Mouse (Mus musculus) heart, embryonic 12.5 days (tissue): ENCODE results near the gene Med13l. TPM values are rescaled to one million over a fixed set of nuclear protein-coding genes. Genes with fewer than 3 reads are reported as not detected.

Experiments used
- ATAC-seq: fragments of 200-750 bp; cut with Nextera tagmentation; 2 replicates; pipeline ENCODE4 v1.8.0; 2017; ENCODE audit warnings: moderate TSS enrichment, moderate library complexity; ENCODE audit not compliant: insufficient number of reproducible peaks, low FRiP score
- H3K27ac ChIP-seq: fragments of 300-500 bp; sonication (generic); 2 replicates; pipeline ENCODE4 v1.5.1; 2016; ENCODE audit warnings: mild to moderate bottlenecking, moderate library complexity; ENCODE audit not compliant: poor library complexity, severe bottlenecking
- H3K27me3 ChIP-seq: fragments of 300-500 bp; sonication (generic); replicated peaks from 2 replicates; pipeline ENCODE4 v1.6.1; 2016; ENCODE audit warnings: mild to moderate bottlenecking, moderate library complexity
- H3K36me3 ChIP-seq: fragments of 300-500 bp; sonication (generic); 2 replicates; pipeline ENCODE4 v1.6.1; 2016; ENCODE audit warnings: mild to moderate bottlenecking, moderate library complexity
- H3K4me1 ChIP-seq: fragments of 300-500 bp; sonication (generic); replicated peaks from 2 replicates; pipeline ENCODE4 v1.6.1; 2016; ENCODE audit warnings: mild to moderate bottlenecking
- H3K4me2 ChIP-seq: fragments of 300-500 bp; sonication (generic); 2 replicates; pipeline ENCODE4 v1.6.1; 2016; ENCODE audit warnings: mild to moderate bottlenecking, moderate library complexity
- H3K4me3 ChIP-seq: fragments of 300-500 bp; sonication (generic); 2 replicates; pipeline ENCODE4 v1.5.1; 2016; ENCODE audit warnings: mild to moderate bottlenecking
- H3K9ac ChIP-seq: fragments of 300-500 bp; sonication (generic); 2 replicates; pipeline ENCODE4 v1.6.1; 2016; ENCODE audit warnings: mild to moderate bottlenecking, moderate library complexity
- H3K9me3 ChIP-seq: fragments of 300-500 bp; sonication (generic); replicated peaks from 2 replicates; pipeline ENCODE4 v1.6.1; 2016; ENCODE audit warnings: mild to moderate bottlenecking, moderate library complexity
- WGBS: fragments of 180-500 bp; shearing (Covaris S2); methylation state at CpG from one replicate; pipeline ENCODE4 v1.1.7; 2016; 5-methylcytosine and 5-hydroxymethylcytosine counted together
- polyA plus RNA-seq: library from polyadenylated mRNA; unstranded; fragments of >200 nt; fragmentation: Nextera tagmentation; extraction: Ambion mirVana; gene quantifications from 2 replicates; pipeline ENCODE4 v1.2.1, GENCODE M21; 2016

Gene Med13l
- polyA plus RNA-seq, 1 experiment from 2014 or later, result 10.0 TPM

DNA sequence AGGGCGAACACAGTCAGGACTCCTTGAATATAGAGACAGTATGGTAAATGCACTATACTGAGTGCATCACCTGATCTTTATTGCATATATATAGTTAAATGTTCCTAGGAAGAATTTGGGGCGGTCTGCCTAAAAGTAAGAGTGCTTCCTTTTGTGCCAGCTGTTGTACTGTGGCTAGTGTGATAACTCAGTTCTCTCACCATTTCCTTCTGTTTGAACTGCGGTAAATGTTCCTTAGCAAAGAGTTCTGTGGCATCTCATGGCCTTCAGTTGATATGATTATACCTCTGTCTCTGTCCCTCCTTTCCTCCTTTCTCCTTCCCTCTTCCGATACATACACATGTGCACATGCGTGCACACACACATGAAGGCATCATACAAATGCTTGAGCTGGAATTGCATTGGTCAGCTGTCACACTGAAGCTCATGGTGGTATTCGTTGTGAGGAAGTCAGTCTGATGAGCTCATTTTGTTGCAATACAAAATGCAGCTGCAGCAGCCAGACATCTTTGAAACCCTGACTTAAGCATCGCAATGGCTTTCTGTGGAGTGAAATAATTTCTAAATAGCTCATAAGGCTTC lies 97.9 kb downstream of the Med13l start:
- Histone ChIP-seq H3K9me3 (no peaks in the 10 kb centered on the region), H3K36me3 (no peaks in the 10 kb centered on the region), H3K9ac (no peak overlapping the region), H3K4me2 (no peak overlapping the region), H3K27ac (no peak overlapping the region), H3K4me1 (peaks cover 45% of the 10 kb centered on the region), H3K4me3 (no peak overlapping the region), H3K27me3 (no peaks in the 10 kb centered on the region)
- ATAC-seq, result no peak
- 85% methylated on average over 7 of the region's 7 CpGs for WGBS

GRCm38 (mm10) chr5:118659713-118660112 lies 99.2 kb downstream of the Med13l start:
- peak; percentile 49; the same call in 1 of the 2 replicates for ATAC-seq

DNA sequence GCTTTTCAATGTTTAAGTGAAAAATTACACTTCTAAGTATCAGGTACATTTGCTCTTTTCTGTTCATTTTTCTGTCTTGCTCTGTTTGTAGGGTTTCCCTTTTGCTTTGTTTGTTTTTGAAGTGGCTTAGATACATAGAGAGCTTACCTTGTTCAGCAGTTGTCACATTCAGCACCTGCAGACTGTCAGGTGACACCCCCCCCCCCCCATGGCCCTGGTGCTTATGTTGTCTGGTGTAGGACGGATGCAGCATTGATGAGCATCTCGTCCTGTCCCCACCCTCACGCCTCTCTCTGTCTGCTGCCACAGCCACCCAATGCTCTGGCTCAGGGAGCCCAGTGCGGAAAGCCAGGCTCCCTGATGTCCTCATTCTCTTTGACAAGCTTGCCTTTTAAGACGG lies 101.3 kb downstream of the Med13l start:
- no peak overlapping the region for H3K9ac ChIP-seq
- no peak overlapping the region for H3K4me3 ChIP-seq
- H3K9me3 ChIP-seq, result no peaks in the 10 kb centered on the region
- no peaks in the 10 kb centered on the region for H3K27me3 ChIP-seq
- ATAC-seq, result no peak
- WGBS, result 60% methylated on average over 5 of the region's 5 CpGs
- no peaks in the 10 kb centered on the region for H3K36me3 ChIP-seq
- H3K4me1 ChIP-seq, result peaks cover 44% of the 10 kb centered on the region
- H3K27ac ChIP-seq, result no peak overlapping the region
- H3K4me2 ChIP-seq, result no peak overlapping the region

More at GRCm38 (mm10) chr5:118659713-118660112, 99.2 kb downstream of the Med13l start:
- H3K4me3 ChIP-seq, result no peak overlapping the region
- H3K9me3 ChIP-seq, result no peaks in the 10 kb centered on the region
- H3K4me1 ChIP-seq, result peaks cover 36% of the 10 kb centered on the region
- WGBS, result 41% methylated on average over 2 of the region's 2 CpGs
- H3K9ac ChIP-seq, result no peak overlapping the region; the same call in 1 of the 2 replicates
- H3K4me2 ChIP-seq, result no peak overlapping the region
- H3K36me3 ChIP-seq, result no peaks in the 10 kb centered on the region
- 0 out of 2 replicates have a peak overlapping the region, but pooled peaks have one; percentile 12 for H3K27ac ChIP-seq
- H3K27me3 ChIP-seq, result no peaks in the 10 kb centered on the region

DNA sequence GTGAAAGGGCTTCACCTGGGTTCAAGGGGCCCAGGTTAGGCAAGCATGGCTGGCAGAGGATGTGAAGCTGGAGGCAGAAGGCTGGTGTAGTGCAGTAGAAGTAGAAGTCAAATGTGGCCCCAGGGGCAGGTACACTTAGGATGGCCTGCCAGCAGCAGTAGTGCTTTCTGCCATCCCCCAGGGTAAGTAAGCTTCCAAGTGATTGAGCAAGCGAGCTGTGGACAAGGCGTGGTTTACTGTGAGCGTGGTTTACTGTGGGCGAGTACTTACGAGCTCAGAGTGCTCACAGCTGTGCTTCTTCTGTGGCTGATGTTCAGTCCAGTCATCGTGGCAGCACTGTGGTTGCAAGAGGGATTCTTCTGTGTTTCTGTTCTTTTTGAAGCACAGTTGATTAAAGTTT lies 103.5 kb downstream of the Med13l start:
- no peak overlapping the region for H3K27ac ChIP-seq
- no peak overlapping the region for H3K4me2 ChIP-seq
- no peaks in the 10 kb centered on the region for H3K36me3 ChIP-seq
- H3K9ac ChIP-seq, result no peak overlapping the region
- no peaks in the 10 kb centered on the region for H3K9me3 ChIP-seq
- H3K4me1 ChIP-seq, result peaks cover 54% of the 10 kb centered on the region
- no peaks in the 10 kb centered on the region for H3K27me3 ChIP-seq
- no peak overlapping the region for H3K4me3 ChIP-seq
- 82% methylated on average over 6 of the region's 6 CpGs for WGBS
- ATAC-seq, result no peak

- no peak overlapping the region for H3K27ac ChIP-seq
- no peak for ATAC-seq
- WGBS, result 60% methylated on average over 8 of the region's 8 CpGs
- no peak overlapping the region for H3K4me2 ChIP-seq
- H3K4me1 ChIP-seq, result peaks cover 51% of the 10 kb centered on the region
- H3K36me3 ChIP-seq, result no peaks in the 10 kb centered on the region
- H3K9me3 ChIP-seq, result no peaks in the 10 kb centered on the region
- H3K4me3 ChIP-seq, result no peak overlapping the region
- no peaks in the 10 kb centered on the region for H3K27me3 ChIP-seq
- no peak overlapping the region for H3K9ac ChIP-seq
These were observed 104.5 kb downstream of the Med13l start for GRCm38 (mm10) chr5:118665023-118665422.

DNA sequence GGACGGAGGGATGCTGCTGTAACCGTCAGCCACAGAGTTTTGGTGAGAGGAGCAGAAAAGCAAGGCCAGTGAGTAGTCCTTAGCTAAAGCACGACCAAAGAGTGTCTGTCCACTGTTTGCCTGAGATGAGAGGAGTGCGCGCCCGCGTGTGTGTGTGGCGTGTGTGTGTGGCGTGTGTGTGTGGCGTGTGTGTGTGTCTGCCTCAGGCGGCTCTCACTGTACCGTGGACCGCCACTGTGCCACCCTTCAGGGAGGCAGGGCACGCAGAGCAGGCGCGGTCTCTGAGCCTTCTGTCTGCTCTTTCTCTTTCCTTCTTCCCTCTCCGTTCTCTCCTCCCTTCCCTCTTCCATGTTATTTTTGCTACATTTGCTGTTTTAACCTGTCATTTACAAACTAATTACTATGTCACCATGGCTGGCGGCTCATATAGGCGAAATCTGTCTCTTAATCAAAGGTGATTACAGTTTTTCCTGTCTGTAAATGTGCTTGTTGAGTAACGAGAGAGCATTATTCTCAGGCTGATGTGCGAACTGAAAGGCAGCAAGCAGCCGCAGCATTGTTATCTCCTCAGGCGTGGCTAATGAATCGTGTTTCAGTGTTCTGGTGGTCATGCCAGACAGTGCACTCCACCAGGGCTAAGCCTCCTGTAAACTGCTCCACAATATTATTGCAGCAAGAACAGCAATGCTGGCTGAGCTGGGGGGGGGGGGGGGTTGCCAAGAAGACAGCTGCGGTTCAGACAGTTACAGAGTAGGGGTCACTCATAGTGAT lies 106.1 kb downstream of the Med13l start:
- peak; percentile 49; the same call in 1 of the 2 replicates for ATAC-seq
- Histone ChIP-seq H3K27ac (peak overlapping the region; percentile 40), H3K36me3 (no peaks in the 10 kb centered on the region), H3K4me3 (peak overlapping the region; percentile 32), H3K4me2 (peak overlapping the region; percentile 62), H3K27me3 (no peaks in the 10 kb centered on the region), H3K9me3 (no peaks in the 10 kb centered on the region), H3K9ac (peak overlapping the region; percentile 55), H3K4me1 (peaks cover 49% of the 10 kb centered on the region)
- 47% methylated on average over 25 of the region's 25 CpGs for WGBS

GRCm38 (mm10) chr5:118667863-118668262 lies 107.4 kb downstream of the Med13l start:
- peaks cover 55% of the 10 kb centered on the region for H3K4me1 ChIP-seq
- no peaks in the 10 kb centered on the region for H3K36me3 ChIP-seq
- no peak overlapping the region for H3K4me3 ChIP-seq
- H3K9me3 ChIP-seq, result no peaks in the 10 kb centered on the region
- WGBS, result 56% methylated on average over 7 of the region's 7 CpGs
- H3K27me3 ChIP-seq, result no peaks in the 10 kb centered on the region
- H3K9ac ChIP-seq, result no peak overlapping the region
- H3K27ac ChIP-seq, result no peak overlapping the region
- no peak for ATAC-seq
- no peak overlapping the region for H3K4me2 ChIP-seq

DNA sequence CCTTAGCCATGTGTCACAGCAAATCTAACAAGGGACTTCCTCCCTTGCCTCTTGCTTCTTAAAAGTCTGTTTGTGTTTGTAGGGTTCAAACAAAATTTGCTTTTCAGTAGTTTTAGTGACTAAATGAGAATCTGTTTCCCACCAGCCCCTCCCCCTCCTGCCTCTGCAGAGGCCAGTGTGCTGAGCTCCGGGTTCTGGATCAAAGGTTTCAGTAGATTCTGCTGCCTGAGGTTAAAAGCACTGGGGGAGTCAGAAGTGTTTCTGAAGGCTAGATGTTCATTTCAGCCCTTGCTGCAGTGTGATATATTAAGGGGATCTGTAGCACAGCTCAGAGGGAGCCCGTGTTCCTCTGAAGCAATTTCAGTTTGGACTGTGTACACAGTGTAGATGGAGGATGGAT lies 108.5 kb downstream of the Med13l start:
- H3K27me3 ChIP-seq, result no peaks in the 10 kb centered on the region
- no peak for ATAC-seq
- peaks cover 66% of the 10 kb centered on the region for H3K4me1 ChIP-seq
- WGBS, result 34% methylated on average over 2 of the region's 2 CpGs
- H3K4me2 ChIP-seq, result no peak overlapping the region
- H3K9me3 ChIP-seq, result no peaks in the 10 kb centered on the region
- no peak overlapping the region for H3K27ac ChIP-seq
- no peak overlapping the region for H3K4me3 ChIP-seq
- no peaks in the 10 kb centered on the region for H3K36me3 ChIP-seq
- no peak overlapping the region for H3K9ac ChIP-seq

DNA sequence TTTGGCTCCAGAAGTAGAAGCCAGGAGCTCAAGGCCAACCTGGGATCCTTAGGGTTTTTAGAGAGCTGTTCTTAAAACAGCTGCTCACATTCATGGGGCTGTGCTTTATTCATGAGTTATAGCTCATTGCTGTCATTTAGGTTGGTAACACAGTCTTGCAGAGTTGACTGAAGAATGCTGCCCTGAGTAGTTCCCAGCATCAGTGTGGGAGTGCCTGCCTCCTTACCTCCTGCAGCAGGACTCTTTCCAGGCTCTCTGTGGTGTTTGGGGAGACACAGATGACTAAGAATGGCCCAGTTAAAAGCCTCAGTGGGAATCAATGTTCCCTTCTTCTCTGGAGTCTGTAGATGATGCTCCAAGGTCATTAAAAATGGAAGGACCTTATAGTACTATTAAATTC lies 111.6 kb downstream of the Med13l start:
- Histone ChIP-seq H3K9me3 (no peaks in the 10 kb centered on the region), H3K36me3 (no peaks in the 10 kb centered on the region), H3K27me3 (no peaks in the 10 kb centered on the region), H3K27ac (no peak overlapping the region), H3K4me3 (no peak overlapping the region), H3K4me2 (no peak overlapping the region), H3K9ac (no peak overlapping the region), H3K4me1 (peaks cover 72% of the 10 kb centered on the region)
- ATAC-seq, result no peak

- Histone ChIP-seq H3K4me1 (peaks cover 66% of the 10 kb centered on the region), H3K27ac (no peak overlapping the region; the same call in none of the 2 replicates), H3K9me3 (no peaks in the 10 kb centered on the region), H3K27me3 (no peaks in the 10 kb centered on the region), H3K4me2 (no peak overlapping the region), H3K9ac (no peak overlapping the region), H3K36me3 (no peaks in the 10 kb centered on the region), H3K4me3 (no peak overlapping the region)
- no peak for ATAC-seq
- 65% methylated on average over 5 of the region's 5 CpGs for WGBS
These were observed 113.4 kb downstream of the Med13l start for GRCm38 (mm10) chr5:118673859-118674258.

- no peaks in the 10 kb centered on the region for H3K27me3 ChIP-seq
- no peak overlapping the region; the same call in none of the 2 replicates for H3K27ac ChIP-seq
- no peaks in the 10 kb centered on the region for H3K36me3 ChIP-seq
- H3K4me3 ChIP-seq, result no peak overlapping the region
- H3K9me3 ChIP-seq, result no peaks in the 10 kb centered on the region
- H3K4me1 ChIP-seq, result peaks cover 66% of the 10 kb centered on the region
- H3K9ac ChIP-seq, result no peak overlapping the region
- 0 out of 2 replicates have a peak overlapping the region, but pooled peaks have one; percentile 20 for H3K4me2 ChIP-seq
- no peak; the same call in 1 of the 2 replicates for ATAC-seq
- WGBS, result 23% methylated on average over 3 of the region's 3 CpGs
These were observed 113.8 kb downstream of the Med13l start for GRCm38 (mm10) chr5:118674321-118674720.
